Mouse (Mus musculus) T-helper 1 cell (primary cell): ENCODE data around the gene Cd164l2.

Experiments used
- in situ Hi-C: fragments of 300-600 bp; cut with MboI, MseI; formaldehyde crosslinking; loops from one replicate; pipeline ENCODE4 v1.15.1; 2025; ENCODE audit warnings: high pct_unique_total_duplicates

Gene Cd164l2

DNA sequence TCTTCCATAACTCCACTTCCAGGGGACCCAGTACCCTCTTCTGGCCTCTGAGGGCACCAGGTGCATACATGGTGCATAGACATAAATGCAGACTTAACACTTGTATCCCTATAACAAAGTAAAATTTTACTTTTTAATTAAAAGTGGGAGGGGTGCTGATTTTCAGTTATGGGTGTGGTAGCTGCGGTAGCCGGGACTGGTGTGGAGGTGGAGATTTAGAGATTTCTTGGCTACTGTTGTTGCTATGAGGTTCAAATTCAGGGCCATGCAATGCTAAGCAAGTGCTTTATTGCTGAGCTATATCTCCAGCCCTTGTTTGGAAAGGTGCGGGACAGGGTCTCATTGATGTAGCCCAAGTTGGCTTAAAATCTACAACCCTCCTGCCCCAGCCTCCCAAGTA lies 6.8 kb downstream of the Cd164l2 start:
- in situ Hi-C loops = no loop called here

DNA sequence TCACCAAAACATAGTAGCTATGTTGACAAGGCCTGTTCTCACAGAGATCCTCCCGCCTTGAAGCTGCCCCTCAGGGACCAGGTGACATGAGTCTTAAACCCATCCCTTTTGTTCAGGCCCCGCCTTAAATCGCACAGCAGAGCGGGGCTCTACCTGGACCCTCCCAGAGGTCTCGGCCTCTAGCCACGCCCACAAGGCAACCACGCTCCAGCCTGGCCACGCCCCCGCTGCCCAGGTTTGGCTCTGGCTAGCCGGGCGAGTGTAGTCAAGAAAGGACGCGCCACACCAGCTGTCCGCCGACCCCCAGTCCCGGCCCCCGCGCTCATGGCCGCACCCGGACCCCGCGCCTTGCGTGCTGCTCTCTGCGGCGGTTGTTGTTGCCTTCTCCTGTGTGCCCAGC lies 8.7 kb downstream of the Cd164l2 start:
- in situ Hi-C loops = no loop called here

DNA sequence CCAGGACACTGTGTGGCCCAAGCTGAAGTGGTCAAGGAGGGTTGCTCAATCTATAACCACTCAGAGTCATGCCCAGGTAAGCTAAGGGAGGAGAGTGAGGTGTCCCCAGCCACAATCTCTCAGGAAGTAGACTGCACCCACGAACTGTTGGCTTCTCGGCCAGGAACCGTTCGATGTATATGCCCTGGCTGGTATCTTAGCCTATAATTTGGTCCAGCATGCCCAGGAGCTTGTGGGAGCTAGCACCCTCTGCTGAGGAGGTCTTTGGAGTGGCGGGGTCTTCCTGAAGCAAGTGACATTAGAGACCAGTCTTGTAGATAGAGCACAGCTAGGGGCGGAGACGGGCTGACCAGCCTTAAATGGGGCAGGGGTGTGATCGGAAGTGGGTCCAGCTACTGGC lies 9.8 kb downstream of the Cd164l2 start:
- in situ Hi-C loops = no loop called here

DNA sequence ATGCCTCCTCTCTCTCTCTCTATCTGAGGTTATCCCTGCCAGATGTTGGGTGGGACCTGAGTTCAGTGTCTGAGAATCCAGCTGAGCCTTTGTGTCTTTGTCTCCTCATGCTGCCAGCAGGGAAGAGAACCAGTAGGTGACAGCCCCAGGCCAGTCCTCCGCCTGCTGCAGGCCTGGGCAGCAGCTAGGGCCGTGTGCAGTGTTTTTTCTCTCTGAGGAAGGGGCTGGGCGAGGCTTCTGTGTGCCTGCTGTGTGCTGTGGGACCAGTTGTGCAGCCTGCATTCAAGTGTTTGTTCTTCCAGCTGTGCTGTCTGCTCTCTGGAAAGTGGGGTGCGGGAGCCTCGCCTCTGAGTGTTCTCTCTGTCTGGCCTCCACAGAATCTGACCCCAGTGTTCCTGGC lies 11.9 kb downstream of the Cd164l2 start:
- in situ Hi-C loops = no loop called here

DNA sequence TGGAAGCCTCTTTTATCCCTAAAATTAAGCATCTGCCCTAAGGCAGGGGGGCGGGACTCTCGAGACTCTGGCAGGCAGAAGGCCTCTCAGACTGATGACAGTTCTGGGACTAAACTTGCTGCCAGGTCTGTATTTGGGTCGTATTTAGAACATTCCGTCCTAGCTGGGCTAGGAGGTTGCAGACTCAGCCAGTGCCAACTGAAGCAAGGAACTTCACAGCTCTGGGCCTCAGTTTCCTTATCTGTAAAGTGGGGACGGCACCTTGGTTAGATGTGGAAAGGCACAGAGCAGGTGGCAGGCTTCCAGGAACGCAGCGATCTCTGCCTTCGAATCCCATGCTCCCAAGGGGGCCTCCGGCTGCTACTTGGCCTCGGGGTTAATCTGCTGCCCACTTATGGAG lies 14.1 kb downstream of the Cd164l2 start:
- in situ Hi-C loops = no loop called here

DNA sequence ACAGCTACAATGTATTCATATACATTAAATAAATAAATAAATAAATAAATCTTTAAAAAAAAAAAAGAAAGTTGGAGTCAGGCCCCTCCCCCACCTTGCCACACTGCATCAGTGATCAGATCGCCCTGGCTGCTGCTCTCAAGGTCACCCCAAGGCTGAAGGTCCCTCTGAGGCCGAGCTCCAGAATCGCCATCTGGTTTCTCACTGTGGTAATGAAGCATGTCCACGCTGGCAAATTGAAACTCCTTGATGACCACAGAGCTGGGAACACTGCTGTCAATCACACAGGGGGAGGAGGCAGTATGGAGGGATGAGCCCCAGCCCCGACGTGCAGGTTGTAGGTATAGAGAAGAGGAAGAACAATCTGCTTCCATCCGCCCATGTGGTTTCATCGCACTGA lies 15.7 kb downstream of the Cd164l2 start:
- in situ Hi-C loops = no loop called here

DNA sequence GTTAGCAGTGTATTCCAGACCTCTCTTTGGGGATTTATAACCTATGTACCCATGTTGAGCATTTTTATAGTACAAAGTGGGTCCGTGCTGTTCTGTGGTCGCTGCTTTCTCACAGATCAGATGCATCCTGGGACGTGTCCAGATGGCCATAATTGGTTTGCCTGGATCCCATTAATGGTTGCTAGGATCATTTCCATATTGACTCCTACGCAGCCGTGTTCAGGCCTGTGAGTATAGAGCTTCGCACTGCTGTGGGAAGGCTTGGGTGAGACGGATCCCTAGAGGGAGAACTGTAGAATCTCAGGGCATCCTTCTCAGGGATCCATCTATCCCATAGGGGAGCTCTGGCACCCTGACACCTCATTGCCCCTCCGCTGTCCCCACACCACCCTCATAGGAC lies 17.7 kb downstream of the Cd164l2 start:
- in situ Hi-C loops = no loop called here

DNA sequence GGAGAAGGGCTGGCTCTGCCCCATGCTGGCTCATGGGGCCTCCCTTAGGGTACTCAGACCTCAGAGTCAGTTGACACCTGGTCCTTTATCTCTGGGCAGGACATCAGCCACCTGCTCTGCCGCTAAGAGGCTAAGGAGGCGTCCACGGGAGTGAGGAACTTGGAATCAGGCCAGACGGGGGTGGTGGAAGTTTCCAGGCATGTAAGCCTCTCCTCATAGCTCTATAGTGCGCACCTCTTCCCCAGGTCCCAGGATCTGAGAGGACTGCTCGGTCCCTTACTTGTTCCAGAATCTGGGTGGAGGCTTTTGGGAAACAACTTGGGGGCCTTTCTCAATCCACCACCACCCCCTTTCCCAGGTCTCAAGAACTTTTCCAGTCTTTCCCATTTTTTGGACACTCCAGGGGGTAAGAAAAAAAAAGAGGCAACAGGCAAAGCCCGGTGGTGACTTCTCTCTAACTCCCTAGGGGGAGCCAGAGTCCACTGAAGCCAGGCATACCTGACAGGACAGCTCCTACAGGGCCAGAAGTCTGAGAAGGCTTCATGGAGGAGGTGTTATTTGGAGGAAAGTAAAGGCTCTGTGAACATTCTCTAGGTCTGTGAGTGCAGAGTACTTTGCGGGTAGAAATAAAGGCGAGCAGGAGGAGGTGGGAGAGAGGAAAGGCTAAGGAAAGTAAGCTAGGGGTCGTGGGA lies 21.5 kb downstream of the Cd164l2 start:
- in situ Hi-C loops = no loop called here

DNA sequence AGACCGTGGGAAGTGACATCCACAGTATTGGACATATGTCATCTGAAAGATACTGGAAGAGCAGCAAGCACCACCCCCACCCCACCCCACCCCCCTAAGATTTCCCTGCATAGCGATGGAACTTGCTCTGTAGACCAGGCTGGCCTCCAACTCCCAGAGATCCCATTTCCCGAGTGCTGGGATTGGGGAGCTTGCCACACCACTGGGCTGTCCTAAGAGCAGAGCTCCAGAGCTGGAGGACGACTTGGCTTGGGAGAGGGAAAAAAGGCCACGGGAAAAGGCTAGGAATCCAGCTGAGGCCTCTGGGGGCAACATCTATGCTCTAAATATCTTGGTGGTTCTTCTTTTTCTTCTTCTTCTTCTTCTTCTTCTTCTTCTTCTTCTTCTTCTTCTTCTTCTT lies 22.8 kb downstream of the Cd164l2 start:
- in situ Hi-C loops = no loop called here

DNA sequence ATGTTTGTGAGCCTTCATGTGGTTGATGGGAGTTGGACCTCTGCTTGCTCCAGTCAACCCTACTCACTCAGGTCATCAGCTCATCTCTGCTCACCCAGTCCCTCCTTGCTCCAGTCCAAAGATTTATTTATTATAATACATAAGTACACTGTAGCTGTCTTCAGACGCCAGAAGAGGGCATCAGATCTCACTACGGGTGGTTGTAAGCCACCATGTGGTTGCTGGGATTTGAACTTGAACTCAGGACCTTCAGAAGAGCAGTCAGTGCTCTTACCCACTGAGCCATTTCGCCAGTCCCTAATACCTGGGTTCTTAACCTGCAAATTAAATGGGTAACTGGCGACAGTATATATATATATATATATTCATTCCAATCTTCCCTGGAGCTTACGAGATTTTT lies 23.5 kb downstream of the Cd164l2 start:
- in situ Hi-C loops = no loop called here

DNA sequence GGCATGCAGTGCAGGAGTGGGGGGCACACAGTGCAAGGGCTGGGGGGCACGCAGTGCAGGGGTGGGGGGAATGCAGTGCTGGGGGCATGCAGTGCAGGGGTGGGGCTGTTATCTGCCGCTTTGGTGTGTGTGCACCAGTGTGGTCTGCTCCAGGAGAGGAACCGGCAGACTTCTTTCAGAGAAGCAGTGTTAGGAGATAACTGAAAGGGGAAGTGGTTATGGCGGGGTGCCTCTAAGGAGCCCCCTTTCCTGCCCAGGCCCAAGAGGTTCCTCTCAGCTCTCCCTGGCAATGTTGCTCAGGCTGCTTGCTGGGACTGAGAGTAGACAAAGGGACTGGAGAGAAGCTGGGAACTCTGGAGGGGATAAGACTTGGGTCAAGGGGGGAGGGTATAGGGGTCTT lies 26.0 kb downstream of the Cd164l2 start:
- in situ Hi-C loops = no loop called here

DNA sequence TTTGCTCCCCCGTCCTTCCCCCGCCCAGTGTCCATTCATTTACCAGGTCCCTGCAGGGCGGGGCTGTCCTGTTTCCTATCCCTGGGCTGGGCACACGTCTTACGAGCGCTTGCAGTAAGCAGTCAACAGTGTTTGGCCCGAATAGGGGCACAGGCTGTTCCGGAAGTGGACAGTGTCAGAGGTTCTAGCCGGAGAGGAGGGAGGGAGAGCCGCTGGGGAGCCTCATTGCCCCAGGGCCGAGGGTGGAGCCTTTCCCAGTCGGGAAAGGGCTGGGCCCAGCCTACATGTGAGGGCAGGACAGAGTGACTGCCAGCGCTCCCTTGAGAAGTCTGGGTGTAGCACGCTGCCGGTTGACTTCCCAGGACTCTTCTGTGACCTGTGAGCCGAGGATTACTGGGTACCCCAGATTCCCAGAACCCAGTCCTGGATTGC lies 28.6 kb downstream of the Cd164l2 start, which contains the start of gene Map3k6:
TSS of gene Map3k6 (plus strand) at position 329 of the 432 bp plus-strand sequence.
- in situ Hi-C loops = no loop called here

DNA sequence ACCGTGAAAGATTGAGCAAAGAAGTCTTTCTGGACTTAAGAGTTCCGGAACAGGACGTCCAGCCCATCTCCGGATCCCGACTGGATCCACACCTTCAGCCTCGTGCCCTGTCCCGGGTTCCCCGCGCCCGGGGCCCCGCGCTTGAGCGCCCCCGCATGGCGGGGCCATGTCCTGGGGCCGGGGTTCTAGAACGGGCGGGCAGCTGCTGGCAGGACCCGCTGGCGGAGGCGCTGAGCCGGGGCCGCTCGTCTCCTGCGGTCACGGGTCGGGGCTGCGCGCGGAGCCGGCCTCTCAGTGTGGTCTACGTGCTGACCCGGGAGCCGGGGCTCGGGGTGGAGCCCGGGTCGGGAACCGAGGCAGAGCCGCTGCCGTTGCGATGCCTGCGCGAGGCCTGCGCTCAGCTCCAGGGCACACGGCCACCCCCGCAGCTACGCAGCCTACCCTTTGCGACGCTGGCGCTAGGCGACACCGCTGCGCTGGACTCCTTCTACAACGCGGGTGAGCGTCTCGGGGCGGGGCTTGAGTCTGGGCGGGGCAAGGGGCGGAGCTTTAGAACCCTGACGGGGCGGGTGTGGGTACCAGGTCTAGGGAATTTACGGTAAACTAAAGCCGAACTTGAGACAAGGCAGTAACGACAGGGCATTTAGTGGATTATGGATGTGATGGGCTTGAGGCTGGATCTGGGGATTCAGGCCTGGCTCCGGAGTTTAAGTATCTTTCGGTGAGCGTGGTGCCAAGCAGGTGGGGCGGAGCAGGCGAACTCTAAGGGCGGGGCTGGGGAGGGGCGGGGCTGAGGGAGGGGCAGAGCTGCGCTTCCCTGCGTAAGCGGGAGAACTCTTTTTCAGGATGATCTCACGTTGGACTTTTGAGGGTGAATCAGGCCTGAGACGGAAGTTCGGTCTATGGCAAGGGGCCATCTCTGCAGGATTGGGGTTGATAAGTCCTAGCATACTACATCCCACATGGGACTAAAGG lies 29.3 kb downstream of the Cd164l2 start:
- in situ Hi-C loops = no loop called here

DNA sequence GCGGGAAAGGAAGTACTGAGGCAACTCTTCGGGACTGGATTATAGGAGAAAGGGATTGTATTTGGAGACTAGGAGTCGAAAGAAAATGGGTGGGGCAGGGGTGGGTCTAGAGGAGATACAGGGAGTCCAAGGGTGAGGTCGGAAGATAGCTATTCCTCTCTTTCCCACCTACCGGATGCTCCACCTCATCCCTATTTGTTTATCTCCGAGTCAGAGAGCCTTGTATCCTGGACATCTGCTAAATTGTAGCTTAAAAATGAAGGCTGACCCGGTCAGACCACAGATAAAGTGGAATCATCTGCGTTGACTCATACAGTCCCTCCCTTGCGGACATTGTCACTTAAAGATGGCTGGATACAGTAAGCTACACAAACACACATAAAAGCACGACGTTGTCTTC lies 30.0 kb downstream of the Cd164l2 start:
- in situ Hi-C loops = no loop called here

DNA sequence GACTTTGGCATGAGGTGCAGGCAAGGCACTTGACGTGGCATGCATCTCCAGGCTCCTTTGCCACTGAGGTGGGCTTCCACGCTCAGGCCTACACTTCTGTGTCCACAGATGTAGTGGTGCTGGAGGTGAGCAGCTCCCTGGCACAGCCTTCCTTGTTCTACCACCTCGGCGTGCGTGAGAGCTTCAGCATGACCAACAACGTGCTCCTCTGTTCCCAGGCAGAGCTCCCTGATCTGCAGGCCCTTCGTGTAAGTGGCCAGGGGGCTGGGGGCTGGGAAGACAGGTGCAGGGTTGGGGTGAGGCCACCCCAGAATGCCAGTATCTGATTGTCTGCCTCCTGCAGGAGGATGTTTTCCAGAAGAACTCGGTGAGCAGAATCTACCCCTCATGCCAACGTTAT lies 30.8 kb downstream of the Cd164l2 start:
- in situ Hi-C loops = no loop called here

DNA sequence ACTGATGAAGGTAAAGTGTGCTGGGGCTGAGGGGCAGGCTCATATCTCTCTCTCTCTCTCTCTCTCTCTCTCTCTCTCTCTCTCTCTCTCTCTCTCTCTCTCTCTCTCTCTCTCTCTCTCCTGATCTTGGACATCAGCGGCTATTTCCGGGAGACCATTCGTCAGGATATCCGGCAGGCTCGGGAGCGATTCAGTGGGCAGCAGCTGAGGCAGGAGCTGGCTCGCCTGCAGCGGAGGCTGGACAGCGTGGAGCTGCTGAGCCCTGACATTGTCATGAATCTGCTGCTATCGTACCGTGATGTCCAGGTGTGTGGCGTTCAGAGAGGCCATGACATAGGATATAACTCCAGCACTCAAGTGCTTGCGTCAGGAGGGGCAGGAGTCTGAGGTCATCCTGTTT lies 31.6 kb downstream of the Cd164l2 start:
- in situ Hi-C loops = no loop called here

DNA sequence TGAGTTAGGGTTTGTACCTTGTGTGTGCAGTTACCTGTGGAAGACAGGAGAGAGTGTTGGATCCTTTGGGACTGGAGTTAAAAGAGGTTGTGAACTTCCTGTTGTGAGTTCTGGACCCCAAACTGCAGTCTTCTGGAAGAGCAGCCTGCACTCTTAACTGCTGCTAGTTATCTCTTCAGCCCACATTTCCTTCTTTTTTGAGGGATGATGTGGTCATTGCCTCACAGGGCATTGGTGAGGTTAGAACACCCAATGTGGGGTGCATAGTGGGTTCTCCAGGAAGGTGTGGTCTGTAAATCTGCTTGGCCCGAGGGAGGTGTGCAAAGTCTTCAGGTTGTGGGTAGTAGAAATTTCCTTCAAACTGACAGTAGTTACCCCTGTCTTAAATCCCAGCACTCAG lies 32.4 kb downstream of the Cd164l2 start:
- in situ Hi-C loops = no loop called here

DNA sequence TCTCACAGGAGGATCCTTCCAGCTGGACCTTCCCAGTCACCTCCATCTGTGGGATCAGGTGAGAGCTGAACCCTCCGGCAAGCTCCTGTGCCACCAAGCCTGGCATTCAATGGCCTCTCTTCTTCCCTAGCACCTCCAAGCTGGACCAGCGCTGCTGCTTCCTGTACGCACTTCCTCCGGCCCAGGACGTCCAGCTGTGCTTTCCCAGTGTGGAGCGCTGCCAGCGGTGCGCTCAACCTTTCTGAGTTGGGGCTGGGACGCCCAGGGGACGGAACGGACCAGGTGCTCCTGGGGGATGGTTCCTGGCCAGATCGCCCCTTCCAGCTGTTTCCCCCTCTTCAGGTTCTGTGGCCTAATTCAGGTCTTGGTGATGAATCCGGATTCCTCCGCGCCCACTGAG lies 35.1 kb downstream of the Cd164l2 start:
- in situ Hi-C loops = no loop called here

DNA sequence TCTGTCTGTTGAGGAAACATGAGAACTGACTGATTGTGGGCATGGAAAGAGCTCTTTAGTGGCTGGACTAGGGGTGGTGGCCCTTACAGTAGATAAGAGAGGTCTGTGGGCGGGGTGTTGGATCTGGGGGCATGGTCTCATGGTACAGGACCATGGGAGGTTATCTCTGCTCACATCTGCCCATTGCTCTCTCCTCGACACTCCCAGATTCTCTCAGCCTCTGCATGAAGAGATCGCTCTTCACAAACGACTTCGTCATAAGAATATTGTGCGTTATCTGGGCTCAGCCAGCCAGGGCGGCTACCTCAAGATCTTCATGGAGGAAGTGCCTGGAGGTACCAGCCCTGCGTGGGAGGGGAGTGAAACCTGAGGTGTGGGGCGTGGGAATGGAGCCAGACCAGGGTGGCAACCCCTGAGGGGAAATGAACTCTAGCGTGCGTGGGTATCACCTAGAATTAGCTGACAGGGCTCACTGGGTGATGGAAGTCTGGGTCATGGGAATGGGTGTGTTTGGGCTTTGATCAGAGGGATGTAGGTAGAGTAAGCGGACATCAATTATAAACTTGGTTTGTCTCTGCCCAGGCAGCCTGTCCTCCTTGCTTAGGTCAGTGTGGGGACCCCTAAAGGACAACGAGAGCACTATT lies 36.0 kb downstream of the Cd164l2 start:
- in situ Hi-C loops = no loop called here

DNA sequence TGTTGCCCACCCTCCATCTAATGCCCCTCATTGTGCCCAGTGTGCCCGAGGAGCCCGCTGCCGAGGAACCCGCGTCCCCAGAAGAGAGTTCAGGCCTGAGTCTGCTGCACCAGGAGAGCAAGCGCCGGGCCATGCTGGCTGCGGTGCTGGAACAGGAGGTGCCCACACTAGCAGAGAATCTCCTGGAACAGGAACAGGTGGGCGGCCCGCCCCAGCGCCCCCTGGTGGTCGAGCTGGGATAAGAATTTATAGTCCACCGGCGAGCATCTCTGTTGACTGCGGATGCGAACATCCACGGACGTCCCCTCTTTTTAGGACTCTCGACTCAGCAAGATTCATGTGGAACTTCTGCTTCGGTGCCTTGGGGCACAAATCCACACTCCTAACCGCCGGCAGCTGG lies 38.7 kb downstream of the Cd164l2 start:
- in situ Hi-C loops = no loop called here

DNA sequence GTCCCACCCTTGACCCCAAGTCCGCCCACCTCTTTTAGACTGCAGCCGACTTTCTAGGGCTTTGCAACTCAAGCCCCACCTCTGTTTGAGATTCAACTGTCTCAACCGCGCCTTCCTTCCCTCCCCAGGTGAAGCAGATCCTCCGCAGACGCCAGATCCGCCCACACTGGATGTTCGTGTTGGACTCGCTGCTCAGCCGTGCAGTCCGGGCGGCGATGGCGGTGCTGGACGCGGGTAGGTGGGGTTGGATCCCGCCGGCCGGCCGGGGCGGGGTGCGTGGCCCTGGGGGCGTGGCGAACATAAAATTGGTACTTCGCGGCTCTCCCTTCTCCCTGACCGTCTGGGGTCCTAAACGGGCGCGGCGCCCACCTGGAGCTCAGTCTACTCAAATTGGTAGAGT lies 39.3 kb downstream of the Cd164l2 start:
- in situ Hi-C loops = no loop called here

DNA sequence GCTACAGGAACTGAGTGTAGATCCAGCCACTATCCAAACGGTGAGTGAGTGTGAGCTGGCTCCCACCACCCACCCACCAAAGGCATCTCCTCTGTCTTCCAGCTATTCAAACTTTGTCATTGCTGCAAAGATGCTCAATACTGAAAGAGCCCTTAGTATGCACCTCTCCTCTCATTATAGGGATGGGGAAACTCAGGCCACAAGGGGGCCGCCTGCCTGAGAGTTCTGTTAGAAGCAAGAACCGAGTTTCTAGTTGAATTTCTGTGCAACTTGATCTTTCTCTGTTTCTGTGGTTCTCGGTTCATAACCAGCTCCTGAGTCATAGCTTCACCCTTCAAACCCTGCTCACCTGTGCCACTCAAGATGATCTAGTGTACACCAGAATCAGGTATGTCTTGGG lies 40.2 kb downstream of the Cd164l2 start:
- in situ Hi-C loops = no loop called here
